In the genomic region with DNA sequence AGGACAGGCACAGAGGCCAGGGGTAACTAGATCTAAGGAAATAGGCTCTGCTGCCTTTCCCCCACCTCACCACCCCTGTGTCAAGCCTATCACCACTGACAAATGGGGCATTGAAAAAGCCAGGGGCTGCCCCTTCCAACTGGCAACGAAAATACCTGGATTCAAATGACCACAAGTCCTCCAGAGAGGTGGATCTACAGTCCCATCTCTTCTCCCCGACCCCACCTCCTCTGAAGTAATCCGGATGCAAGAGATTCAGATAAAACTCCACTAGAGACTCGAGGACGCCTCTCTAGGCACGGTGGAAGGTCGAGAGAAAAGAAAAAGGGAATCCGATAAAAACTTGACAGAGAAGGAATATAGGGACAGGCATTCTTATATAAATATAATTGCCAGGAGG, we compare ENCODE assay signal across 8 mouse cellular contexts. TPM values are rescaled to one million over a fixed set of nuclear protein-coding genes. Genes with fewer than 3 reads are reported as not detected.
DNase-seq lines count a peak whose midpoint lies in the region; ATAC-seq and TF ChIP-seq lines count a peak whose summit lies in the region.

No protein-coding gene starts in this region.

- peak; percentile 37 to 41 for DNase-seq in cerebellum, adult 2 months
- DNase-seq in cerebellum, postnatal 4 days (ENCODE audit: low spot score in 2 of 2) = no peak
- peak; percentile 41 for DNase-seq in CH12.LX (ENCODE audit: extremely low read depth)
- DNase-seq in liver, embryonic 13.5 days = no peak
- DNase-seq in thymus, postnatal 14 days = peak; percentile 26
- DNase-seq in adrenal gland, adult (ENCODE audit: inconsistent age in 2 of 2, low spot score in 1 of 2) = no peak

- H3K4me2 ChIP-seq in CH12.LX (ENCODE audit: insufficient read depth, low read depth, poor library complexity, severe bottlenecking) = peak overlapping the region; percentile 94
- peak overlapping the region; percentile 75 for H3K4me2 ChIP-seq in forebrain, embryonic 15.5 days (replicated peaks)
- peak overlapping the region; percentile 89 for H3K4me2 ChIP-seq in liver, embryonic 13.5 days

- TF ChIP-seq CTCF in cerebellum, adult 2 months (IDR thresholded peaks at IDR 0.05; ENCODE audit: borderline replicate concordance, insufficient read depth, low read depth, low read length) = no peak
- TF ChIP-seq CTCF in CH12.LX (conservative IDR thresholded peaks at IDR 0.05 in 1 of 2, IDR thresholded peaks at IDR 0.05 in 1 of 2; ENCODE audit: low read depth in 2 of 2, low read length in 2 of 2) = no peak

- TF ChIP-seq POLR2A in cerebellum, adult 2 months (IDR thresholded peaks at IDR 0.05; ENCODE audit: borderline replicate concordance, insufficient read depth, low read length) = no peak
- TF ChIP-seq POLR2A in CH12.LX (IDR thresholded peaks at IDR 0.05; ENCODE audit: low read depth, low read length) = no peak

- no peak for TF ChIP-seq EP300 in CH12.LX (IDR thresholded peaks at IDR 0.05; ENCODE audit: low read length)

- H3K27me3 ChIP-seq in cerebellum, adult 2 months (ENCODE audit: control insufficient read depth, insufficient read depth, low read length) = no peaks in the 10 kb centered on the region
- H3K27me3 ChIP-seq in CH12.LX (replicated peaks) = no peaks in the 10 kb centered on the region
- H3K27me3 ChIP-seq in forebrain, embryonic 15.5 days = no peaks in the 10 kb centered on the region
- no peaks in the 10 kb centered on the region for H3K27me3 ChIP-seq in liver, embryonic 13.5 days

- H3K4me1 ChIP-seq in cerebellum, adult 2 months (ENCODE audit: control insufficient read depth, insufficient read depth, low read length) = no peaks in the 10 kb centered on the region; the same call in 1 of the 2 replicates
- peaks cover 3 to 23% of the 10 kb centered on the region in 2 experiments; a peak in 3 of 4 replicates for H3K4me1 ChIP-seq in CH12.LX (ENCODE audit: control insufficient read depth in 1 of 2, insufficient read depth in 2 of 2)
- H3K4me1 ChIP-seq in forebrain, embryonic 15.5 days = peaks cover 23% of the 10 kb centered on the region
- peaks cover 24% of the 10 kb centered on the region for H3K4me1 ChIP-seq in liver, embryonic 13.5 days (replicated peaks)

- no peak for ATAC-seq in forebrain, embryonic 15.5 days (replicated peaks)
- ATAC-seq in liver, embryonic 13.5 days (ENCODE audit: low read depth) = no peak
- ATAC-seq in CD4-positive, CD25-positive, alpha-beta regulatory T cell, adult 4 months = no peak

- H3K27ac ChIP-seq in cerebellum, adult 2 months (ENCODE audit: insufficient read depth, low read length) = peak overlapping the region; percentile 10; the same call in 1 of the 2 replicates
- no peak overlapping the region for H3K27ac ChIP-seq in CH12.LX (ENCODE audit: insufficient read depth, low read depth)
- H3K27ac ChIP-seq in forebrain, embryonic 15.5 days (replicated peaks) = peak overlapping the region; percentile 99
- H3K27ac ChIP-seq in liver, embryonic 13.5 days = peak overlapping the region; percentile 93

- no peaks in the 10 kb centered on the region for H3K9me3 ChIP-seq in CH12.LX (replicated peaks; ENCODE audit: low read length)
- no peaks in the 10 kb centered on the region for H3K9me3 ChIP-seq in forebrain, embryonic 15.5 days
- no peaks in the 10 kb centered on the region for H3K9me3 ChIP-seq in liver, embryonic 13.5 days (replicated peaks)

- H3K4me3 ChIP-seq in cerebellum, adult 2 months (replicated peaks; ENCODE audit: insufficient read depth, low read depth, low read length) = peak overlapping the region; percentile 87
- H3K4me3 ChIP-seq in CH12.LX (replicated peaks in 1 of 3; ENCODE audit: low read depth in 2 of 3, low read length in 2 of 3, poor library complexity in 1 of 3) = peak overlapping the region; percentile 61 to 90 (median 82)
- peak overlapping the region; percentile 88 for H3K4me3 ChIP-seq in forebrain, embryonic 15.5 days
- peak overlapping the region; percentile 69 for H3K4me3 ChIP-seq in liver, embryonic 13.5 days (replicated peaks)

- peaks cover 7% of the 10 kb centered on the region; the same call in 1 of the 2 replicates for H3K79me2 ChIP-seq in CH12.LX (replicated peaks; ENCODE audit: control insufficient read depth, extremely low read depth, insufficient read depth, poor library complexity, severe bottlenecking)

- peaks cover 4 to 19% of the 10 kb centered on the region in 2 experiments for H3K36me3 ChIP-seq in CH12.LX (replicated peaks in 1 of 2; ENCODE audit: control insufficient read depth in 1 of 2, insufficient read depth in 1 of 2, low read length in 1 of 2)
- H3K36me3 ChIP-seq in forebrain, embryonic 15.5 days = peaks cover 18% of the 10 kb centered on the region; the same call in 1 of the 2 replicates
- peaks cover 19% of the 10 kb centered on the region for H3K36me3 ChIP-seq in liver, embryonic 13.5 days

- peak overlapping the region; percentile 87 for H3K9ac ChIP-seq in CH12.LX (ENCODE audit: insufficient read depth, low read depth)
- H3K9ac ChIP-seq in forebrain, embryonic 15.5 days (replicated peaks) = peak overlapping the region; percentile 84
- peak overlapping the region; percentile 84 for H3K9ac ChIP-seq in liver, embryonic 13.5 days

- dilution Hi-C loops in CH12.LX (cut with MboI; ENCODE audit: extremely low pct_ligation_motif_present, extremely low pct_unique_long_range_greater_than_20kb, low sequenced_read_pairs) = no loop called here

- in situ Hi-C loops in CH12.LX (cut with MboI; ENCODE audit: low pct_ligation_motif_present, low pct_unique_long_range_greater_than_20kb, low sequenced_read_pairs) = no loop called here

- WGBS in cerebellum, adult 2 months = under 1% methylated on average over 8 of the region's 8 CpGs
- WGBS in forebrain, embryonic 15.5 days = 1% methylated on average over 8 of the region's 8 CpGs
- WGBS in liver, embryonic 13.5 days (ENCODE audit: insufficient replicate concordance) = 5% methylated on average over 8 of the region's 8 CpGs

- no peak for TF ChIP-seq RAD21 in CH12.LX (IDR thresholded peaks at IDR 0.05; ENCODE audit: low read depth, low read length)

TF ChIP-seq in CH12.LX, 34 proteins besides CTCF, POLR2A, EP300 and RAD21:
- TF ChIP-seq PAX5 (IDR thresholded peaks at IDR 0.05; ENCODE audit: low read length) (no peak), MXI1 (IDR thresholded peaks at IDR 0.05; ENCODE audit: low read depth, low read length) (no peak), TCF12 (IDR thresholded peaks at IDR 0.05; ENCODE audit: low read depth, low read length) (no peak), JUND (conservative IDR thresholded peaks at IDR 0.05; ENCODE audit: low read depth, low read length) (no peak), MEF2A (IDR thresholded peaks at IDR 0.05; ENCODE audit: borderline replicate concordance, low read depth, low read length) (no peak), ETS1 (conservative IDR thresholded peaks at IDR 0.05; ENCODE audit: low read depth, low read length) (no peak), HCFC1 (IDR thresholded peaks at IDR 0.05; ENCODE audit: low read depth, low read length) (no peak), ELF1 (IDR thresholded peaks at IDR 0.05; ENCODE audit: low read depth, low read length) (no peak), POLR2AphosphoS2 (IDR thresholded peaks at IDR 0.05; ENCODE audit: low read depth, low read length) (no peak), NELFE (IDR thresholded peaks at IDR 0.05; ENCODE audit: low read depth, low read length) (no peak)
TF ChIP-seq in CH12.LX: peak in this region for 0.

RNA-seq across cellular contexts. Expression of gene Mphosph9, which starts 0.9 kb away (rescaled TPM):
- 27.2 and 32.6 TPM in 2 replicates for polyA plus RNA-seq in cerebellum, adult 2 months (2012; rRNA removed)
- 5.6 and 5.7 TPM in 2 replicates for total RNA-seq in CH12.LX (2012; rRNA removed)
- 6.9 and 8.0 TPM in 2 replicates for total RNA-seq in CH12.LX (2014; rRNA removed)
- 7.8 and 9.8 TPM in 2 replicates for polyA plus RNA-seq in CH12.LX (2012; ENCODE audit: insufficient read length, low read depth)
- 16.4 and 17.6 TPM in 2 replicates for polyA plus RNA-seq in forebrain, embryonic 15.5 days (2015; fragmentation: Nextera tagmentation; extraction: Ambion mirVana)
- polyA plus RNA-seq in liver, embryonic 13.5 days (2015; fragmentation: Nextera tagmentation; extraction: Ambion mirVana) = 5.6 and 6.3 TPM in 2 replicates
- 10 to 100 TPM; 16.8 to 18.6 TPM for polyA plus RNA-seq in CD4-positive, CD25-positive, alpha-beta regulatory T cell, adult 4 months (2017; shearing (Covaris generic))

RNA-seq across cellular contexts. Expression of gene 2810006K23Rik, which starts 1.1 kb away (rescaled TPM):
- 10.5 and 12.0 TPM in 2 replicates for polyA plus RNA-seq in cerebellum, adult 2 months (2012; rRNA removed)
- 6.1 and 6.3 TPM in 2 replicates for total RNA-seq in CH12.LX (2012; rRNA removed)
- total RNA-seq in CH12.LX (2014; rRNA removed) = 8.9 TPM in 2 replicates
- 8.2 and 8.9 TPM in 2 replicates for polyA plus RNA-seq in CH12.LX (2012; ENCODE audit: insufficient read length, low read depth)
- polyA plus RNA-seq in forebrain, embryonic 15.5 days (2015; fragmentation: Nextera tagmentation; extraction: Ambion mirVana) = 19.0 and 22.6 TPM in 2 replicates
- polyA plus RNA-seq in liver, embryonic 13.5 days (2015; fragmentation: Nextera tagmentation; extraction: Ambion mirVana) = 7.0 and 7.7 TPM in 2 replicates
- 10 to 100 TPM; 12.0 to 16.5 TPM for polyA plus RNA-seq in CD4-positive, CD25-positive, alpha-beta regulatory T cell, adult 4 months (2017; shearing (Covaris generic))

RNA-seq across cellular contexts. Expression of gene Cdk2ap1, which starts 36.1 kb away (rescaled TPM):
- polyA plus RNA-seq in cerebellum, adult 2 months (2012; rRNA removed) = 267 and 279 TPM in 2 replicates
- total RNA-seq in CH12.LX (2012; rRNA removed) (90.4 and 134 TPM in 2 replicates), CH12.LX (2014; rRNA removed) (170 and 179 TPM in 2 replicates)
- polyA plus RNA-seq in CH12.LX (2012; ENCODE audit: insufficient read length, low read depth) = 287 and 323 TPM in 2 replicates
- 85.6 and 193 TPM in 2 replicates for polyA plus RNA-seq in forebrain, embryonic 15.5 days (2015; fragmentation: Nextera tagmentation; extraction: Ambion mirVana)
- polyA plus RNA-seq in liver, embryonic 13.5 days (2015; fragmentation: Nextera tagmentation; extraction: Ambion mirVana) = 15.2 and 17.1 TPM in 2 replicates
- 10 to 100 TPM; 10.1 to 13.1 TPM for polyA plus RNA-seq in CD4-positive, CD25-positive, alpha-beta regulatory T cell, adult 4 months (2017; shearing (Covaris generic))

Comparison
In these comparisons a context has a peak if more than half of its experiments do, and no peak if none do; other contexts are left out.
1. DNase-seq: peak in cerebellum, adult 2 months (2 of 2), CH12.LX (single experiment) and thymus, postnatal 14 days (single experiment); none in cerebellum, postnatal 4 days (0 of 2), liver, embryonic 13.5 days (single experiment) and adrenal gland, adult (0 of 2).
2. Peak in every context shown above with its lines, with median percentiles within 50 percentile points of each other: H3K4me3 ChIP-seq, H3K4me2 ChIP-seq and H3K9ac ChIP-seq.